Mouse (Mus musculus): ENCODE measurements around the gene Fam13c. TPM values are rescaled to one million over a fixed set of nuclear protein-coding genes. Genes with fewer than 3 reads are reported as not detected.

Fam13c gene
- total RNA-seq, 1 experiment from 2014 or later = 16.9 TPM

- DNase-seq = no peak
Measured at GRCm38 (mm10) chr10:70599925-70600305, 159.6 kb downstream of the Fam13c start.

Other genes starting within 250 kb of the Fam13c start
- gene Mrln, start 235.8 kb upstream of the Fam13c start, total RNA-seq (2021) = not detected in 2 replicates
- 4.0 and 8.3 TPM in 2 replicates for gene Slc16a9, start 195.4 kb upstream of the Fam13c start, total RNA-seq (2021)
- 3.2 and 4.3 TPM in 2 replicates for gene Phyhipl, start 215.5 kb downstream of the Fam13c start, total RNA-seq (2021)

Measured in adrenal gland, postnatal 25 days (tissue).